Mouse (Mus musculus) heart, embryonic 16.5 days (tissue): ENCODE measurements around the gene Slc6a4. TPM values are rescaled to one million over a fixed set of nuclear protein-coding genes. Genes with fewer than 3 reads are reported as not detected.

Source experiments
- ATAC-seq: fragments of 200-750 bp; cut with Nextera tagmentation; replicated peaks from 2 replicates; pipeline ENCODE4 v1.8.0; 2017; ENCODE audit warnings: moderate number of reproducible peaks; ENCODE audit not compliant: insufficient read depth, low FRiP score; ENCODE audit errors: extremely low read depth
- H3K27ac ChIP-seq: fragments of 300-500 bp; sonication (generic); 2 replicates; pipeline ENCODE4 v1.5.1; 2014; ENCODE audit warnings: mild to moderate bottlenecking, low read length, control low read depth, moderate library complexity
- H3K27me3 ChIP-seq: fragments of 300-500 bp; sonication (generic); 2 replicates; pipeline ENCODE4 v1.6.1; 2014; ENCODE audit warnings: low read length, mixed read lengths; ENCODE audit not compliant: control insufficient read depth, insufficient read depth
- H3K36me3 ChIP-seq: fragments of 300-500 bp; sonication (generic); 2 replicates; pipeline ENCODE4 v1.6.1; 2014; ENCODE audit not compliant: control insufficient read depth, insufficient read depth
- H3K4me1 ChIP-seq: fragments of 300-500 bp; sonication (generic); 2 replicates; pipeline ENCODE4 v1.6.1; 2014; ENCODE audit warnings: low read length, mixed read lengths; ENCODE audit not compliant: control insufficient read depth, insufficient read depth
- H3K4me2 ChIP-seq: fragments of 300-500 bp; sonication (generic); 2 replicates; pipeline ENCODE4 v1.6.1; 2014; ENCODE audit warnings: low read depth, mild to moderate bottlenecking, control low read depth, low read length
- H3K4me3 ChIP-seq: fragments of 300-500 bp; sonication (generic); 2 replicates; pipeline ENCODE4 v1.5.1; 2014; ENCODE audit warnings: mild to moderate bottlenecking, control low read depth, low read length
- H3K9ac ChIP-seq: fragments of 300-500 bp; sonication (generic); 2 replicates; pipeline ENCODE4 v1.6.1; 2014; ENCODE audit warnings: low read length, control low read depth
- H3K9me3 ChIP-seq: fragments of 300-500 bp; sonication (generic); replicated peaks from 2 replicates; pipeline ENCODE4 v1.6.1; 2016; ENCODE audit warnings: low read length; ENCODE audit not compliant: control insufficient read depth
- WGBS: fragments of 180-500 bp; shearing (Covaris S2); extraction: QIAGEN DNeasy Blood & Tissue Kit; methylation state at CpG from one replicate; pipeline ENCODE4 v1.1.7; 2014; 5-methylcytosine and 5-hydroxymethylcytosine counted together
- microRNA counts: library from miRNA; unstranded; fragments of <30 nt; microRNA quantifications from one replicate; lab custom pipeline; 2016
- microRNA-seq: library from miRNA; unstranded; fragments of <30 nt; microRNA quantifications from one replicate; pipeline ENCODE4, GENCODE M21; 2017
- polyA plus RNA-seq: library from polyadenylated mRNA; unstranded; fragments of >200 nt; fragmentation: Nextera tagmentation; extraction: Ambion mirVana; gene quantifications from 2 replicates; pipeline ENCODE4 v1.2.1, GENCODE M21; 2015

Slc6a4 gene
- polyA plus RNA-seq, 1 experiment from 2014 or later, result 0.58 TPM

GRCm38 (mm10) chr11:77079361-77079760 lies 81.0 kb downstream of the Slc6a4 start:
- Histone ChIP-seq H3K4me1 (peaks cover 3% of the 10 kb centered on the region; the same call in 1 of the 2 replicates), H3K27me3 (peaks cover 10% of the 10 kb centered on the region), H3K9me3 (no peaks in the 10 kb centered on the region), H3K9ac (no peak overlapping the region), H3K36me3 (peaks cover 8% of the 10 kb centered on the region), H3K27ac (no peak overlapping the region), H3K4me2 (no peak overlapping the region), H3K4me3 (no peak overlapping the region)
- WGBS, result 90% methylated on average over 1 of the region's 1 CpGs
- ATAC-seq, result no peak

MicroRNAs within 50 kb of the gene (microRNA counts, 519-probe panel; counts per million panel counts)
- microRNA mmu-miR-423-3p (lab: Ali Mortazavi, UCI) (2,812 counts per million, percentile 72 among the panel's probes with 10 or more counts), microRNA mmu-miR-423-5p (lab: Ali Mortazavi, UCI) (2,759 counts per million, percentile 72 among the panel's probes with 10 or more counts)

Small RNA genes within 50 kb of the gene (microRNA-seq; reads per million reads assigned to microRNA genes)
- 4,367 reads per million, percentile 92 among the genes with 10 or more reads in this experiment for gene Mir423

Other genes with a start within 250 kb of the Slc6a4 start
- 20.9 and 21.4 TPM in 2 replicates for gene Gosr1, start 235.0 kb upstream of the Slc6a4 start, polyA plus RNA-seq
- gene Cpd, start 151.6 kb upstream of the Slc6a4 start, polyA plus RNA-seq, result 6.9 and 10.0 TPM in 2 replicates
- gene Tmigd1, start 96.4 kb upstream of the Slc6a4 start, polyA plus RNA-seq, result 0.21 and 2.7 TPM in 2 replicates
- gene Blmh, start 73.8 kb upstream of the Slc6a4 start, polyA plus RNA-seq, result 101 and 107 TPM in 2 replicates
- 45.2 and 50.1 TPM in 2 replicates for gene Nsrp1, start 79.8 kb downstream of the Slc6a4 start, polyA plus RNA-seq
- gene Efcab5, start 190.4 kb downstream of the Slc6a4 start, polyA plus RNA-seq, result 0.35 and 0.44 TPM in 2 replicates
- 25.1 and 25.5 TPM in 2 replicates for gene Ssh2, start 217.7 kb downstream of the Slc6a4 start, polyA plus RNA-seq